7 mouse cellular contexts compared by ENCODE assay signal in the genomic region with DNA sequence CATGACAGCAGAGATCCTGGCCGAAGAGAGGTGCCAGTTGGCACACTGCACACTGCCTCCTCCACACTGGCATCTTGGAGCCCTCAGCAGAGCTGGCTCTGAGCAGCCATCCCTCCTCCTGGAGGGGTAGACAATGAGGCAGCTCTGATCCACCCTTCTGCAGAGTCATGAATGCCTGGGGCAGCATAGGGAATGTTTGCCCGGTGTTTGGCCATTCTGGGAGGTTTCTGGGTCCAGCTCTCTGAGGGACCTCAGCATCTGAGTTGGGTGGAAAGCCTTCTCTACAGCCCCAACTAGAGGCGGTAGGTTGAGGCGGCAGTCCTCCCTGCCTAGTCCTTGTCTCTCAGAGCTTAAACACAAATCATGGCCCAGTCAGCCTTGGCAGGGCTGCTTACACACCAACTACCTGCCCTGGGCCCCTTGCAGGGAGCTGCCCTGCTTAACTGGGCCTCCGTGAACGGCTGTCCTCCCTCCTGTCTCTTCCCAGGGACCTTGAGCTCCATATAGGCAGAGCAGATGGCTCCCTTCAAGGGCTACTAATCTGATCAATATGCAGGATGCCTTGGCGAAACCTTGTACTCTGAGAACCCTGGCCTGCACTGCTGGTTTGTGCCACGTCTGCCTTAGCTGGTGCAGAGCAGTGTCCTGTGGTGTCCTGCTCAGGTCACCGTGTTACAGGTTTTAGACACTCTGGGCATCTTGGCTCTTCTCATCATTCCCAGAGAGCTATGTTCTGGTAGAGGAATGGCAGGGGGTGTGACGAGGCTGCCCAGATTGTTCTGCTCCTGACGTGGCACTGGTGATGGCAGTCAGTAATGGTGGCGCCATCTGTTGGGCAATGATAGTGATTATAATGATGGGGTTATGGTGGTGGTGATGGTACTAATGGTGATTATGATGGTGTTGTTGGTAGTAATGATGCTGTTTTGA. TPM values are rescaled to one million over a fixed set of nuclear protein-coding genes. Genes with fewer than 3 reads are reported as not detected.
DNase-seq lines count a peak whose midpoint lies in the region; TF ChIP-seq lines count a peak whose summit lies in the region.

No protein-coding gene starts in this region.

- dilution Hi-C loops in CH12.LX (cut with MboI; ENCODE audit: extremely low pct_ligation_motif_present, extremely low pct_unique_long_range_greater_than_20kb, low sequenced_read_pairs): no loop called here

- TF ChIP-seq EP300 in CH12.LX (IDR thresholded peaks at IDR 0.05; ENCODE audit: low read length): no peak

- H3K4me2 ChIP-seq in CH12.LX (ENCODE audit: insufficient read depth, low read depth, poor library complexity, severe bottlenecking): no peak overlapping the region

- TF ChIP-seq POLR2A in CH12.LX (IDR thresholded peaks at IDR 0.05; ENCODE audit: low read depth, low read length): no peak
- TF ChIP-seq POLR2A in bone marrow, adult 2 months (IDR thresholded peaks at IDR 0.05; ENCODE audit: borderline replicate concordance, control insufficient read depth, low read depth, low read length): no peak

- H3K4me3 ChIP-seq in CH12.LX (replicated peaks in 1 of 3; ENCODE audit: low read depth in 2 of 3, low read length in 2 of 3, poor library complexity in 1 of 3): no peak overlapping the region
- H3K4me3 ChIP-seq in bone marrow, adult 2 months (replicated peaks; ENCODE audit: control insufficient read depth, low read depth, low read length): no peak overlapping the region

- 76% methylated on average over 12 of the region's 12 CpGs for WGBS in bone marrow, adult 2 months

- peak; percentile 52 for TF ChIP-seq RAD21 in CH12.LX (IDR thresholded peaks at IDR 0.05; ENCODE audit: low read depth, low read length)

- DNase-seq in layer of hippocampus, postnatal 14 days (ENCODE audit: low spot score in 2 of 2): peak; percentile 39 to 52
- DNase-seq in layer of hippocampus, postnatal 25 days (ENCODE audit: extremely low spot score in 1 of 2, low spot score in 1 of 2): no peak
- DNase-seq in CH12.LX (ENCODE audit: extremely low read depth): peak; percentile 60
- DNase-seq in induced T-regulatory cell, adult 2 months (ENCODE audit: low read depth): peak; percentile 72
- DNase-seq in yolk sac, embryonic 10.5 days (ENCODE audit: low spot score): no peak
- DNase-seq in frontal cortex, postnatal 14 days (ENCODE audit: low spot score in 2 of 2): no peak

- no peak overlapping the region for H3K9ac ChIP-seq in CH12.LX (ENCODE audit: insufficient read depth, low read depth)

- no peak overlapping the region for H3K27ac ChIP-seq in CH12.LX (ENCODE audit: insufficient read depth, low read depth)
- no peak overlapping the region for H3K27ac ChIP-seq in bone marrow, adult 2 months (ENCODE audit: control insufficient read depth, insufficient read depth, low read depth, low read length, poor library complexity)

- no peaks in the 10 kb centered on the region for H3K79me2 ChIP-seq in CH12.LX (replicated peaks; ENCODE audit: control insufficient read depth, extremely low read depth, insufficient read depth, poor library complexity, severe bottlenecking)

- H3K27me3 ChIP-seq in CH12.LX (replicated peaks): no peaks in the 10 kb centered on the region

- H3K9me3 ChIP-seq in CH12.LX (replicated peaks; ENCODE audit: low read length): peaks cover 16% of the 10 kb centered on the region

- in situ Hi-C loops in CH12.LX (cut with MboI; ENCODE audit: low pct_ligation_motif_present, low pct_unique_long_range_greater_than_20kb, low sequenced_read_pairs): loop anchor here (5.0 kb wide), 2 partner anchors 55 to 140 kb away; no protein-coding TSS in a partner anchor

- H3K36me3 ChIP-seq in CH12.LX (replicated peaks in 1 of 2; ENCODE audit: control insufficient read depth in 1 of 2, insufficient read depth in 1 of 2, low read length in 1 of 2): peaks cover 28 to 94% of the 10 kb centered on the region in 2 experiments

- peaks cover 16 to 46% of the 10 kb centered on the region in 2 experiments for H3K4me1 ChIP-seq in CH12.LX (ENCODE audit: control insufficient read depth in 1 of 2, insufficient read depth in 2 of 2)
- H3K4me1 ChIP-seq in bone marrow, adult 2 months (ENCODE audit: control insufficient read depth, insufficient read depth, low read length): peaks cover 3% of the 10 kb centered on the region

- TF ChIP-seq CTCF in CH12.LX (conservative IDR thresholded peaks at IDR 0.05 in 1 of 2, IDR thresholded peaks at IDR 0.05 in 1 of 2; ENCODE audit: low read depth in 2 of 2, low read length in 2 of 2): peak; percentile 38 to 73; a peak in 3 of 4 replicates
- TF ChIP-seq CTCF in bone marrow, adult 2 months (IDR thresholded peaks at IDR 0.05; ENCODE audit: control insufficient read depth, insufficient read depth, low read length): peak; percentile 66

TF ChIP-seq in CH12.LX, 34 proteins besides CTCF, POLR2A, EP300 and RAD21:
- TF ChIP-seq MEF2A (IDR thresholded peaks at IDR 0.05; ENCODE audit: borderline replicate concordance, low read depth, low read length) (no peak), ZKSCAN1 (IDR thresholded peaks at IDR 0.05; ENCODE audit: borderline replicate concordance, low read depth, low read length) (no peak), POLR2AphosphoS2 (IDR thresholded peaks at IDR 0.05; ENCODE audit: low read depth, low read length) (no peak), SMC3 (IDR thresholded peaks at IDR 0.05; ENCODE audit: low read depth, low read length) (peak; percentile 57), HCFC1 (IDR thresholded peaks at IDR 0.05; ENCODE audit: low read depth, low read length) (no peak), MAZ (IDR thresholded peaks at IDR 0.05; ENCODE audit: low read depth, low read length) (no peak), USF1 (IDR thresholded peaks at IDR 0.05; ENCODE audit: low read depth, low read length) (no peak), MAX (IDR thresholded peaks at IDR 0.05; ENCODE audit: low read length) (no peak)

RNA-seq across cellular contexts. Expression of gene Fbxw11, which starts 50.3 kb away (rescaled TPM):
- 100 to 1,000 TPM; 130 to 137 TPM for total RNA-seq in layer of hippocampus, postnatal 14 days (2021)
- total RNA-seq in layer of hippocampus, postnatal 25 days (2021): 100 to 1,000 TPM; 139 to 150 TPM
- total RNA-seq in CH12.LX (2012; rRNA removed): 55.9 and 58.5 TPM in 2 replicates
- 82.8 and 85.0 TPM in 2 replicates for total RNA-seq in CH12.LX (2014; rRNA removed)
- 45.0 and 54.5 TPM in 2 replicates for polyA plus RNA-seq in CH12.LX (2012; ENCODE audit: insufficient read length, low read depth)
- polyA plus RNA-seq in bone marrow, adult 2 months (2011; ENCODE audit: insufficient read depth, insufficient read length, low replicate concordance, missing spikeins): 9.4 and 12.8 TPM in 2 replicates

RNA-seq across cellular contexts. Expression of gene Stk10, which starts 59.1 kb away (rescaled TPM):
- total RNA-seq in layer of hippocampus, postnatal 14 days (2021): 1 to 10 TPM; 7.5 to 8.3 TPM
- 1 to 10 TPM; 7.6 to 8.6 TPM for total RNA-seq in layer of hippocampus, postnatal 25 days (2021)
- total RNA-seq in CH12.LX (2012; rRNA removed) (18.6 and 23.2 TPM in 2 replicates), CH12.LX (2014; rRNA removed) (19.2 and 20.0 TPM in 2 replicates)
- polyA plus RNA-seq in CH12.LX (2012; ENCODE audit: insufficient read length, low read depth): 37.4 and 40.3 TPM in 2 replicates
- polyA plus RNA-seq in bone marrow, adult 2 months (2011; ENCODE audit: insufficient read depth, insufficient read length, low replicate concordance, missing spikeins): 17.6 and 23.9 TPM in 2 replicates

Comparison
In these comparisons a context has a peak if more than half of its experiments do, and no peak if none do; other contexts are left out.
1. DNase-seq: peak in layer of hippocampus, postnatal 14 days (2 of 2), CH12.LX (single experiment) and induced T-regulatory cell, adult 2 months (single experiment); none in layer of hippocampus, postnatal 25 days (0 of 2), yolk sac, embryonic 10.5 days (single experiment) and frontal cortex, postnatal 14 days (0 of 2).